ENCODE assay signal across 24 mouse cellular contexts in the genomic region with DNA sequence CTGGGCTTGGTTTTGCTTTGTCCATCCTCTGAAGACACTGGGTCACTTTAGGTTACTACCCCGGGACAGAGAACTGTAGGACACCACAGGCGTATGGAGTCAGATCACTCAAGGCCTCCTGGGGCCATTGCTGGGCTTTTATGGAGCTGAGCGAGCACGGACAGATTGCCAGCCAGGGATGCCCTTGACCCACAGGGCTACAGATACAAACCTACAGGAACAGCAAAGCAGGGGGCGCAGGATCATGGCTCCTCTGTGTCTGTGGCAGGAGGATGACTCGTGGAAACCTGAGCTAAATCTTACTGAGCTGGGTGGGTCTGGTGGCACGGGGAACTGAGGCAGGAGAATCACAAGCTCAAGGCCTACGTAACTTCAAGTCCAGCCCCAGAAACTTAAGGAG. TPM values are rescaled to one million over a fixed set of nuclear protein-coding genes. Genes with fewer than 3 reads are reported as not detected.
"Had no signal": no experiment of that assay in that cellular context is flagged by ENCODE, and none has a peak within 500 bp of the region (broad histone marks: within the 10 kb centered on the region; RNA-seq: fewer than 3 reads in every experiment).

No protein-coding gene starts in this region.

- DNase-seq: lung, adult 18-20 months; lung, embryonic 14.5 days; lung, postnatal 10 days; lung, postnatal 4 days; midbrain, embryonic 14.5 days; retina, postnatal 1 day; right cerebral cortex, adult 18-20 months; right cerebral cortex, postnatal 25 days; right cerebral cortex, postnatal 4 days; thymus, adult 2 months; thymus, postnatal 25 days; thymus, postnatal 4 days had no signal

RNA-seq across cellular contexts. Expression of a gene that starts 28.7 kb away (rescaled TPM):
- total RNA-seq: megakaryocyte-erythroid progenitor cell, adult 5-6 weeks had no signal
- polyA plus RNA-seq: lung, embryonic 14.5 days; lung, embryonic 16.5 days; midbrain, embryonic 10.5 days; midbrain, embryonic 12.5 days; midbrain, embryonic 14.5 days; midbrain, embryonic 16.5 days; myocyte; neural tube, embryonic 11.5 days; neural tube, embryonic 13.5 days; neural tube, embryonic 15.5 days; small intestine, adult 2 months; spleen, adult 2 months; urinary bladder, adult 2 months had no signal
